Comparison of ENCODE assay signal across 8 mouse cellular contexts in genomic region chr16:27389534-27390282, GRCm38 (mm10). TPM values are rescaled to one million over a fixed set of nuclear protein-coding genes. Genes with fewer than 3 reads are reported as not detected.
DNase-seq lines count a peak whose midpoint lies in the region; ATAC-seq and TF ChIP-seq lines count a peak whose summit lies in the region.

No protein-coding gene starts in this region.

- H3K4me2 ChIP-seq in forebrain, embryonic 11.5 days (ENCODE audit: low read depth, low read length, severe bottlenecking): peak overlapping the region; percentile 57
- H3K4me2 ChIP-seq in hindbrain, embryonic 14.5 days (replicated peaks): peak overlapping the region; percentile 64

- peak; percentile 30; the same call in 1 of the 2 replicates for ATAC-seq in forebrain, embryonic 11.5 days (replicated peaks; ENCODE audit: low FRiP score)
- peak; percentile 11; the same call in 1 of the 2 replicates for ATAC-seq in hindbrain, embryonic 14.5 days (ENCODE audit: low FRiP score)

- no peak for DNase-seq in kidney, adult 2 months
- DNase-seq in kidney, adult 11 months: no peak
- peak; percentile 3 for DNase-seq in ZHBTc4 (ENCODE audit: low read depth, low spot score)
- no peak for DNase-seq in forebrain, embryonic 11.5 days (ENCODE audit: low spot score)
- peak; percentile 48 for DNase-seq in hindbrain, embryonic 14.5 days (ENCODE audit: low spot score)
- DNase-seq in lung, adult 18-20 months: peak; percentile 5
- DNase-seq in skeletal muscle tissue, adult 2 months (ENCODE audit: low read depth, low spot score): peak; percentile 56
- no peak for DNase-seq in spleen, postnatal 4 days (ENCODE audit: low spot score in 2 of 2)

- 14% methylated on average over 7 of the region's 7 CpGs for WGBS in kidney, adult 2 months
- WGBS in forebrain, embryonic 11.5 days: 28% methylated on average over 7 of the region's 7 CpGs
- 16% methylated on average over 7 of the region's 7 CpGs for WGBS in hindbrain, embryonic 14.5 days

- no peak for TF ChIP-seq POLR2A in kidney, adult 2 months (IDR thresholded peaks at IDR 0.05; ENCODE audit: low read depth, low read length)

- peak overlapping the region; percentile 100 for H3K4me3 ChIP-seq in kidney, adult 2 months (ENCODE audit: insufficient read depth, low read depth, low read length)
- H3K4me3 ChIP-seq in forebrain, embryonic 11.5 days (ENCODE audit: low read depth, low read length): peak overlapping the region; percentile 85
- peak overlapping the region; percentile 97 for H3K4me3 ChIP-seq in hindbrain, embryonic 14.5 days (replicated peaks; ENCODE audit: low read length)

- peaks cover 14% of the 10 kb centered on the region; the same call in 1 of the 2 replicates for H3K4me1 ChIP-seq in kidney, adult 2 months (ENCODE audit: control insufficient read depth, insufficient read depth, low read length)
- H3K4me1 ChIP-seq in forebrain, embryonic 11.5 days (replicated peaks; ENCODE audit: control insufficient read depth, insufficient read depth, low read length): peaks cover 5% of the 10 kb centered on the region; the same call in 1 of the 2 replicates
- H3K4me1 ChIP-seq in hindbrain, embryonic 14.5 days (replicated peaks; ENCODE audit: control insufficient read depth, insufficient read depth, low read length): peaks cover 29% of the 10 kb centered on the region

- no peaks in the 10 kb centered on the region for H3K9me3 ChIP-seq in forebrain, embryonic 11.5 days (ENCODE audit: control insufficient read depth, low read length)
- no peaks in the 10 kb centered on the region for H3K9me3 ChIP-seq in hindbrain, embryonic 14.5 days (ENCODE audit: control insufficient read depth, low read length)

- H3K9ac ChIP-seq in forebrain, embryonic 11.5 days (ENCODE audit: low read length): peak overlapping the region; percentile 98
- H3K9ac ChIP-seq in hindbrain, embryonic 14.5 days: peak overlapping the region; percentile 99

- H3K27ac ChIP-seq in kidney, adult 2 months (ENCODE audit: insufficient read depth, low read depth, low read length): peak overlapping the region; percentile 99
- H3K27ac ChIP-seq in forebrain, embryonic 11.5 days (ENCODE audit: low read depth, low read length): peak overlapping the region; percentile 88
- peak overlapping the region; percentile 98 for H3K27ac ChIP-seq in hindbrain, embryonic 14.5 days

- no peaks in the 10 kb centered on the region for H3K27me3 ChIP-seq in kidney, adult 2 months (replicated peaks; ENCODE audit: control insufficient read depth, insufficient read depth, low read length)
- H3K27me3 ChIP-seq in forebrain, embryonic 11.5 days (ENCODE audit: control insufficient read depth, insufficient read depth, low read length): no peaks in the 10 kb centered on the region
- no peaks in the 10 kb centered on the region for H3K27me3 ChIP-seq in hindbrain, embryonic 14.5 days (ENCODE audit: control insufficient read depth, insufficient read depth, low read length)

- no peak for TF ChIP-seq CTCF in kidney, adult 2 months (conservative IDR thresholded peaks at IDR 0.05; ENCODE audit: insufficient read depth, insufficient read length, low read depth, low read length)

- no peaks in the 10 kb centered on the region for H3K36me3 ChIP-seq in kidney, adult 2 months (ENCODE audit: control insufficient read depth, insufficient read depth, low read length)
- H3K36me3 ChIP-seq in forebrain, embryonic 11.5 days (ENCODE audit: control insufficient read depth, insufficient read depth, low read length): no peaks in the 10 kb centered on the region
- H3K36me3 ChIP-seq in hindbrain, embryonic 14.5 days (replicated peaks; ENCODE audit: control insufficient read depth, insufficient read depth): no peaks in the 10 kb centered on the region

RNA-seq across cellular contexts. Expression of gene Ccdc50, which starts 1.0 kb away (rescaled TPM):
- polyA plus RNA-seq in kidney, adult 2 months (2012; rRNA removed): 14.9 and 17.0 TPM in 2 replicates
- 60.3 and 66.0 TPM in 2 replicates for polyA plus RNA-seq in forebrain, embryonic 11.5 days (2014; fragmentation: Nextera tagmentation; extraction: Ambion mirVana)
- 64.5 and 71.9 TPM in 2 replicates for polyA plus RNA-seq in hindbrain, embryonic 14.5 days (2014; fragmentation: Nextera tagmentation; extraction: Ambion mirVana)

RNA-seq across cellular contexts. Expression of gene Uts2b, which starts 19.7 kb away (rescaled TPM):
- not detected in 2 replicates for polyA plus RNA-seq in kidney, adult 2 months (2012; rRNA removed)
- not detected in 2 replicates for polyA plus RNA-seq in forebrain, embryonic 11.5 days (2014; fragmentation: Nextera tagmentation; extraction: Ambion mirVana)
- polyA plus RNA-seq in hindbrain, embryonic 14.5 days (2014; fragmentation: Nextera tagmentation; extraction: Ambion mirVana): 9.6 and 12.4 TPM in 2 replicates

Comparison
In these comparisons a context has a peak if more than half of its experiments do, and no peak if none do; other contexts are left out.
1. DNase-seq: peak in ZHBTc4 (single experiment), hindbrain, embryonic 14.5 days (single experiment), lung, adult 18-20 months (2 of 2) and skeletal muscle tissue, adult 2 months (single experiment); none in kidney, adult 2 months (single experiment), kidney, adult 11 months (single experiment), forebrain, embryonic 11.5 days (single experiment) and spleen, postnatal 4 days (0 of 2).
2. RNA of gene Uts2b, which starts 19.7 kb away (polyA plus RNA-seq): 9.6 to 12.4 TPM in hindbrain, embryonic 14.5 days; not detected in kidney, adult 2 months and not detected in forebrain, embryonic 11.5 days; every median in the first group is over 10 times any median in the second.
3. Peak in every context shown above with its lines, with median percentiles within 50 percentile points of each other: H3K27ac ChIP-seq and H3K4me3 ChIP-seq.